Mouse (Mus musculus): Measurements from ENCODE around the gene Plcb1. TPM values are rescaled to one million over a fixed set of nuclear protein-coding genes. Genes with fewer than 3 reads are reported as not detected.
"Not testable (repeated sequence)": the region's sequence is repeated elsewhere in the genome, so short reads cannot be mapped to it uniquely, and the experiment has no call there.

Gene Plcb1
- polyA plus RNA-seq, 1 experiment = 0.55 TPM

DNA sequence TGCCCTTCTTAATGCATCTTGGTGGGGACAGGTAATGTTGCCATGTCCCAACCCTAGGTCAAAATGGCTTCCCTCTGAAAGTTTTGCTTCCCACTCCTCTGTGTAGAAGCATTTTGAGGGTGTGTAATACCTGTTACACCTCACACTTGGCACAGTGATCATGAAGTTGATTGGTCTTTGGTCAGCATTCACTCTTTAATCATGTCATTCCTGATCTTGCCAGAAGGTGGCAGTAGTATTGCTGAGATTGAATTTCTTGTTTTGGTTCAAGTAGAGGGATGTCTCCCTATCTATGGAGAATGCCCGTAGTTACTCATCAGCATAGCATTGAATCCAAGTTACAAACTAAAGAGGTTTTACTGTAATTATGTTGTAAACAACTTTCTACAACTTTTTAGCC is 575.9 kb downstream of the Plcb1 start:
- H3ac ChIP-seq (ENCODE audit: control insufficient read depth, insufficient read length, low read depth) = no peak overlapping the region
- H3K27me3 ChIP-seq (ENCODE audit: control insufficient read depth, insufficient read depth, insufficient read length) = no peaks in the 10 kb centered on the region
- no peak for TF ChIP-seq USF1 (IDR thresholded peaks at IDR 0.05; ENCODE audit: low read depth)
- no peak for TF ChIP-seq MYOG (IDR thresholded peaks at IDR 0.05; ENCODE audit: control insufficient read depth, extremely low read depth, insufficient read length)
- TF ChIP-seq MAX (IDR thresholded peaks at IDR 0.05) = no peak
- no peak for TF ChIP-seq CEBPB (IDR thresholded peaks at IDR 0.05; ENCODE audit: low read depth)
- no peaks in the 10 kb centered on the region for H3K79me2 ChIP-seq (ENCODE audit: control insufficient read depth, insufficient read depth)
- H3K36me3 ChIP-seq (ENCODE audit: control insufficient read depth, insufficient read depth) = no peaks in the 10 kb centered on the region
- H3K79me3 ChIP-seq (ENCODE audit: low read depth) = no peaks in the 10 kb centered on the region
- H3K4me3 ChIP-seq (ENCODE audit: insufficient read depth, poor library complexity, severe bottlenecking) = no peak overlapping the region

DNA sequence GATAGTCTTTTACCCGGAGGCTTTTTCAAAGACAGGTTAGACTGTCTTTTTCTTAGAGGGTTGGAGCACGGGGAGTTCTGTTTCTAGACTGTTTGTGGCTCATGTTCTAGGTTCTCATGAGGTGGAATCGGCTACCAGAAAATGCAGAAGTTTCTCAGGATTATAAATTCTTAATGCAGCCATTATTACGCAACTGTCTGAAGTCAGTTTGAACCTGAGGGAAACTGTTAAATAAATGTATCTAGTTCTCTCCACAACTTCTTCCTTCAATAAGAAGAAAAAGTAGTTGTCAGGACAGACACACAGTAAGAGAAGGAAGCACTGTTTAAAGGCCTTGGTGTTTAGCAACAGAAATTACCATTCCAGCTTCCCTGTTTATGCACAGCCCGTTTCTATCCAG is 577.1 kb downstream of the Plcb1 start:
- Histone ChIP-seq H3K79me2 (ENCODE audit: control insufficient read depth, insufficient read depth) (no peaks in the 10 kb centered on the region), H3K4me3 (ENCODE audit: insufficient read depth, poor library complexity, severe bottlenecking) (no peak overlapping the region), H3K36me3 (ENCODE audit: control insufficient read depth, insufficient read depth) (no peaks in the 10 kb centered on the region), H3ac (ENCODE audit: control insufficient read depth, insufficient read length, low read depth) (no peak overlapping the region), H3K79me3 (ENCODE audit: low read depth) (no peaks in the 10 kb centered on the region), H3K27me3 (ENCODE audit: control insufficient read depth, insufficient read depth, insufficient read length) (no peaks in the 10 kb centered on the region)
- no peak for TF ChIP-seq CTCF (IDR thresholded peaks at IDR 0.05; ENCODE audit: control insufficient read depth, insufficient read depth, insufficient read length)
- peak; percentile 60 for TF ChIP-seq CEBPB (IDR thresholded peaks at IDR 0.05; ENCODE audit: low read depth)

DNA sequence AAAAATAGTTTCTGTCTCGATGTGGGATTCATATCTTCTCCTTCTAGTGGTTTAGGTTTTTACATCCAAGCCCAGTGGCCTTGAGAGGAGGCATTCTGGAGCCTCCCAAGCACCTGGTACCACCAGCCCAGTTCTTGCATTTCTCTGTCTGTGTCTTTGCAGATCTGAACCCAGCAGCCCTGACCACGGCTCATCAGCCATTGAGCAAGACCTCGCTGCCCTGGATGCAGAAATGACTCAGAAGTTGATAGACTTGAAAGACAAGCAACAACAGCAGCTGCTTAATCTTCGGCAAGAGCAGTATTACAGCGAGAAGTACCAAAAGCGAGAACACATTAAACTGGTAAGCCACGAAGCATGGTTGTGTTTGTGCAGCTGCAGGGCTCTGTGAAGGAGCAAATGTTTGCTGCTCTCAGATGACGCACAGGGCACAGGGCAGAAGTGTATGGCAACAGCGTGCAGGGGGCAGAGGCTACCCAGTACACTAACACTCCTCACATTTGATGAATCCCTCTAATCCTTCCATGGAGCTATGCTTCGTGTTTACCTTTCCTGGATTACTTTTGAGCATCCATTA is 584.5 kb downstream of the Plcb1 start:
- H3K79me3 ChIP-seq (ENCODE audit: low read depth) = no peaks in the 10 kb centered on the region
- no peaks in the 10 kb centered on the region for H3K27me3 ChIP-seq (ENCODE audit: control insufficient read depth, insufficient read depth, insufficient read length)
- no peak overlapping the region for H3ac ChIP-seq (ENCODE audit: control insufficient read depth, insufficient read length, low read depth)
- no peak overlapping the region for H3K4me3 ChIP-seq (ENCODE audit: insufficient read depth, poor library complexity, severe bottlenecking)
- no peaks in the 10 kb centered on the region for H3K79me2 ChIP-seq (ENCODE audit: control insufficient read depth, insufficient read depth)
- TF ChIP-seq USF1 (IDR thresholded peaks at IDR 0.05; ENCODE audit: low read depth) (no peak), MYOG (IDR thresholded peaks at IDR 0.05; ENCODE audit: control insufficient read depth, extremely low read depth, insufficient read length) (no peak), MYOD1 (IDR thresholded peaks at IDR 0.05; ENCODE audit: control insufficient read depth, insufficient read length, low read depth) (peak; percentile 95), FOSL1 (IDR thresholded peaks at IDR 0.05; ENCODE audit: insufficient read depth, low read length, poor library complexity, severe bottlenecking) (no peak), MAX (IDR thresholded peaks at IDR 0.05) (no peak), CTCF (IDR thresholded peaks at IDR 0.05; ENCODE audit: control insufficient read depth, insufficient read depth, insufficient read length) (no peak), CEBPB (IDR thresholded peaks at IDR 0.05; ENCODE audit: low read depth) (peak; percentile 50)
- no peaks in the 10 kb centered on the region for H3K36me3 ChIP-seq (ENCODE audit: control insufficient read depth, insufficient read depth)

DNA sequence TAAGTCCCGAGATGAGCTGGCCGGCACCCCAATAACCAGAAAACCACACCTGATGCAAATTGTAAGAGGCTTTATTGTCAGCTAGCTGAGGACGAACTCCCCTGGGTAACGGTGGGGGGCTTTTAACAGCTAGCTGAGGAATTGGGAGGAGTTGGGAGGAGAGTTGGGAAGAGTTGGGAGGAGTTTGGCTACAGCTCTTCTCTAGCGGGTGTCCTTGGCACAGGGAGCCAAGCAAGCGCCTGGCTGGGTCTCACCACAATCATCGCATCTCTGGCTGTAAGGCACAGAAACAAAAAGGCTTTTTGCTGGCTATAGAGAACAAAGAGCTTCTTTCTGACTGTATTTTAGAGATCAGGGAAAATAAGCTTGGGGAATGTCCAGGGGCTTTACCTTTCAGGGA is 594.9 kb downstream of the Plcb1 start:
- H3K36me3 ChIP-seq (ENCODE audit: control insufficient read depth, insufficient read depth); H3ac ChIP-seq (ENCODE audit: control insufficient read depth, insufficient read length, low read depth); H3K27me3 ChIP-seq (ENCODE audit: control insufficient read depth, insufficient read depth, insufficient read length); H3K79me2 ChIP-seq (ENCODE audit: control insufficient read depth, insufficient read depth); H3K79me3 ChIP-seq (ENCODE audit: low read depth); H3K4me3 ChIP-seq (ENCODE audit: insufficient read depth, poor library complexity, severe bottlenecking): not testable (repeated sequence)

DNA sequence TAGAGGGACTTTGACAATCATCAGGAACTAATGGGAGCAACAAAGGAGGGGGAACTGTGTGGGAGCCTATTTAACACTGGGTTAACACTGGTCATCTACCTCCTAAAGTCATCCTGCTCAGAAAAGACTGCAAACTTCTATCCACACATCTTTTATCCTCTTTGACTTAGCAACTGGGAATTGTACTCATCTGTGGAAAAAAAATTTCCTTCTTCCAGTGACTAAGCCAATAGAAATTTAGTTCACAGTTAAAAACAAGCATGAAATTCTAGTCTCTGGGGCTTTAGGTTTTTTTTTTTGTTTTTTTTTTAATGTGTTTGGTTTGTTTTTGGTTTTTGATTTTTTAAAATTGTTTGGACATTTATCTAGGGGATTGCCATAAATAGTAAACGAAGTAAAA is 595.5 kb downstream of the Plcb1 start:
- no peak overlapping the region for H3K4me3 ChIP-seq (ENCODE audit: insufficient read depth, poor library complexity, severe bottlenecking)
- no peak overlapping the region for H3ac ChIP-seq (ENCODE audit: control insufficient read depth, insufficient read length, low read depth)
- no peaks in the 10 kb centered on the region for H3K79me3 ChIP-seq (ENCODE audit: low read depth)
- no peaks in the 10 kb centered on the region for H3K36me3 ChIP-seq (ENCODE audit: control insufficient read depth, insufficient read depth)
- H3K27me3 ChIP-seq (ENCODE audit: control insufficient read depth, insufficient read depth, insufficient read length) = no peaks in the 10 kb centered on the region
- TF ChIP-seq MYOG (IDR thresholded peaks at IDR 0.05; ENCODE audit: control insufficient read depth, extremely low read depth, insufficient read length) = no peak
- no peak for TF ChIP-seq CTCF (IDR thresholded peaks at IDR 0.05; ENCODE audit: control insufficient read depth, insufficient read depth, insufficient read length)
- no peak for TF ChIP-seq FOSL1 (IDR thresholded peaks at IDR 0.05; ENCODE audit: insufficient read depth, low read length, poor library complexity, severe bottlenecking)
- TF ChIP-seq CEBPB (IDR thresholded peaks at IDR 0.05; ENCODE audit: low read depth) = no peak
- no peak for TF ChIP-seq MYOD1 (IDR thresholded peaks at IDR 0.05; ENCODE audit: control insufficient read depth, insufficient read length, low read depth)
- TF ChIP-seq USF1 (IDR thresholded peaks at IDR 0.05; ENCODE audit: low read depth) = no peak
- TF ChIP-seq MAX (IDR thresholded peaks at IDR 0.05) = no peak
- H3K79me2 ChIP-seq (ENCODE audit: control insufficient read depth, insufficient read depth) = no peaks in the 10 kb centered on the region

- TF ChIP-seq MAX (IDR thresholded peaks at IDR 0.05) = no peak
- TF ChIP-seq MYOG (IDR thresholded peaks at IDR 0.05; ENCODE audit: control insufficient read depth, extremely low read depth, insufficient read length) = no peak
- no peak for TF ChIP-seq CEBPB (IDR thresholded peaks at IDR 0.05; ENCODE audit: low read depth)
- TF ChIP-seq CTCF (IDR thresholded peaks at IDR 0.05; ENCODE audit: control insufficient read depth, insufficient read depth, insufficient read length) = no peak
- TF ChIP-seq USF1 (IDR thresholded peaks at IDR 0.05; ENCODE audit: low read depth) = no peak
- no peak for TF ChIP-seq MYOD1 (IDR thresholded peaks at IDR 0.05; ENCODE audit: control insufficient read depth, insufficient read length, low read depth)
- TF ChIP-seq FOSL1 (IDR thresholded peaks at IDR 0.05; ENCODE audit: insufficient read depth, low read length, poor library complexity, severe bottlenecking) = no peak
- no peak overlapping the region for H3ac ChIP-seq (ENCODE audit: control insufficient read depth, insufficient read length, low read depth)
- H3K4me3 ChIP-seq (ENCODE audit: insufficient read depth, poor library complexity, severe bottlenecking) = no peak overlapping the region
- H3K27me3 ChIP-seq (ENCODE audit: control insufficient read depth, insufficient read depth, insufficient read length) = no peaks in the 10 kb centered on the region
- no peaks in the 10 kb centered on the region for H3K36me3 ChIP-seq (ENCODE audit: control insufficient read depth, insufficient read depth)
- H3K79me3 ChIP-seq (ENCODE audit: low read depth) = no peaks in the 10 kb centered on the region
- no peaks in the 10 kb centered on the region for H3K79me2 ChIP-seq (ENCODE audit: control insufficient read depth, insufficient read depth)
Observed at GRCm38 (mm10) chr2:135387990-135388389, 602.1 kb downstream of the Plcb1 start.
